Mouse (Mus musculus) heart, embryonic 15.5 days (tissue): ENCODE measurements at regions not wholly inside any gene's neighbourhood (a gene's known extent, or its start where the extent isn't known, plus 50 kb on each side); places are given as distances from the start of the nearest gene placed in this dataset.

ENCODE experiments used
- ATAC-seq: fragments of 200-750 bp; cut with Nextera tagmentation; replicated peaks from 2 replicates; pipeline ENCODE4 v1.8.0; 2017; ENCODE audit warnings: low read depth, moderate TSS enrichment; ENCODE audit not compliant: insufficient number of reproducible peaks, insufficient read depth, low FRiP score
- H3K27ac ChIP-seq: fragments of 300-500 bp; sonication (generic); 2 replicates; pipeline ENCODE4 v1.5.1; 2015; ENCODE audit warnings: mild to moderate bottlenecking, inconsistent platforms
- H3K27me3 ChIP-seq: fragments of 300-500 bp; sonication (generic); 2 replicates; pipeline ENCODE4 v1.6.1; 2015; ENCODE audit warnings: inconsistent platforms
- H3K36me3 ChIP-seq: fragments of 300-500 bp; sonication (generic); 2 replicates; pipeline ENCODE4 v1.6.1; 2015; ENCODE audit warnings: mild to moderate bottlenecking, inconsistent platforms
- H3K4me1 ChIP-seq: fragments of 300-500 bp; sonication (generic); replicated peaks from 2 replicates; pipeline ENCODE4 v1.6.1; 2015; ENCODE audit warnings: inconsistent platforms
- H3K4me2 ChIP-seq: fragments of 300-500 bp; sonication (generic); 2 replicates; pipeline ENCODE4 v1.6.1; 2015; ENCODE audit warnings: inconsistent platforms, mild to moderate bottlenecking, moderate library complexity
- H3K4me3 ChIP-seq: fragments of 300-500 bp; sonication (generic); 2 replicates; pipeline ENCODE4 v1.5.1; 2015; ENCODE audit warnings: mild to moderate bottlenecking, inconsistent platforms
- H3K9ac ChIP-seq: fragments of 300-500 bp; sonication (generic); 2 replicates; pipeline ENCODE4 v1.6.1; 2015; ENCODE audit warnings: mild to moderate bottlenecking, inconsistent platforms
- H3K9me3 ChIP-seq: fragments of 300-500 bp; sonication (generic); replicated peaks from 2 replicates; pipeline ENCODE4 v1.6.1; 2016; ENCODE audit warnings: inconsistent platforms
- WGBS: fragments of 180-500 bp; shearing (Covaris S2); methylation state at CpG from one replicate; pipeline ENCODE4 v1.1.7; 2015; ENCODE audit warnings: mixed read lengths; 5-methylcytosine and 5-hydroxymethylcytosine counted together

GRCm38 (mm10) chr12:32653096-32653495 lies 166.2 kb upstream of the Nampt start:
- no peak for ATAC-seq

GRCm38 (mm10) chr12:32656194-32656593 lies 163.2 kb upstream of the Nampt start:
- WGBS: 29% methylated on average over 2 of the region's 2 CpGs
- ATAC-seq: no peak
- H3K4me2 ChIP-seq: no peak overlapping the region
- no peaks in the 10 kb centered on the region for H3K27me3 ChIP-seq
- H3K36me3 ChIP-seq: no peaks in the 10 kb centered on the region
- no peak overlapping the region for H3K9ac ChIP-seq
- no peaks in the 10 kb centered on the region for H3K4me1 ChIP-seq
- H3K9me3 ChIP-seq: no peaks in the 10 kb centered on the region
- no peak overlapping the region for H3K4me3 ChIP-seq
- H3K27ac ChIP-seq: no peak overlapping the region

More at GRCm38 (mm10) chr12:32653096-32653495, 166.2 kb upstream of the Nampt start:
- WGBS: 93% methylated on average over 1 of the region's 1 CpGs
- no peaks in the 10 kb centered on the region for H3K4me1 ChIP-seq
- H3K27ac ChIP-seq: no peak overlapping the region
- H3K4me3 ChIP-seq: no peak overlapping the region
- H3K9me3 ChIP-seq: no peaks in the 10 kb centered on the region
- H3K9ac ChIP-seq: no peak overlapping the region
- no peaks in the 10 kb centered on the region for H3K27me3 ChIP-seq
- no peak overlapping the region for H3K4me2 ChIP-seq
- no peaks in the 10 kb centered on the region for H3K36me3 ChIP-seq

- no peak overlapping the region for H3K9ac ChIP-seq
- H3K4me3 ChIP-seq: no peak overlapping the region
- no peak overlapping the region for H3K27ac ChIP-seq
- 0 out of 2 replicates have a peak, but pooled peaks cover 4% of the 10 kb centered on the region for H3K4me1 ChIP-seq
- WGBS: 71% methylated on average over 8 of the region's 8 CpGs
- no peak overlapping the region for H3K4me2 ChIP-seq
- no peak for ATAC-seq
- H3K9me3 ChIP-seq: no peaks in the 10 kb centered on the region
- no peaks in the 10 kb centered on the region for H3K27me3 ChIP-seq
- no peaks in the 10 kb centered on the region for H3K36me3 ChIP-seq
Observed at GRCm38 (mm10) chr12:32661782-32662413, 157.4 kb upstream of the Nampt start.

GRCm38 (mm10) chr12:32666040-32666439 lies 153.3 kb upstream of the Nampt start:
- Histone ChIP-seq H3K27me3 (no peaks in the 10 kb centered on the region), H3K9ac (no peak overlapping the region), H3K36me3 (no peaks in the 10 kb centered on the region), H3K4me3 (no peak overlapping the region), H3K9me3 (no peaks in the 10 kb centered on the region), H3K4me2 (no peak overlapping the region), H3K4me1 (0 out of 2 replicates have a peak, but pooled peaks cover 4% of the 10 kb centered on the region), H3K27ac (no peak overlapping the region)
- WGBS: 73% methylated on average over 1 of the region's 1 CpGs
- ATAC-seq: no peak

- no peaks in the 10 kb centered on the region for H3K4me1 ChIP-seq
- 60% methylated on average over 1 of the region's 1 CpGs for WGBS
- H3K27me3 ChIP-seq: no peaks in the 10 kb centered on the region
- no peak overlapping the region for H3K9ac ChIP-seq
- no peak overlapping the region for H3K4me2 ChIP-seq
- H3K4me3 ChIP-seq: no peak overlapping the region
- no peaks in the 10 kb centered on the region for H3K36me3 ChIP-seq
- no peaks in the 10 kb centered on the region for H3K9me3 ChIP-seq
- H3K27ac ChIP-seq: no peak overlapping the region
- ATAC-seq: no peak
Observed at GRCm38 (mm10) chr12:32677908-32678307, 141.4 kb upstream of the Nampt start.

GRCm38 (mm10) chr12:32678756-32679155 lies 140.6 kb upstream of the Nampt start:
- no peaks in the 10 kb centered on the region for H3K27me3 ChIP-seq
- no peak overlapping the region for H3K9ac ChIP-seq
- no peak overlapping the region for H3K27ac ChIP-seq
- H3K4me2 ChIP-seq: no peak overlapping the region
- WGBS: 14% methylated on average over 1 of the region's 1 CpGs
- ATAC-seq: no peak
- H3K4me3 ChIP-seq: no peak overlapping the region
- no peaks in the 10 kb centered on the region for H3K36me3 ChIP-seq
- H3K9me3 ChIP-seq: no peaks in the 10 kb centered on the region
- no peaks in the 10 kb centered on the region for H3K4me1 ChIP-seq

GRCm38 (mm10) chr12:32681910-32682309 lies 137.4 kb upstream of the Nampt start:
- Histone ChIP-seq H3K4me2 (no peak overlapping the region), H3K36me3 (no peaks in the 10 kb centered on the region), H3K4me3 (no peak overlapping the region), H3K27ac (no peak overlapping the region), H3K4me1 (no peaks in the 10 kb centered on the region), H3K9ac (no peak overlapping the region), H3K27me3 (no peaks in the 10 kb centered on the region), H3K9me3 (no peaks in the 10 kb centered on the region)
- no peak for ATAC-seq
- WGBS: 84% methylated on average over 3 of the region's 3 CpGs

- no peak for ATAC-seq
- 88% methylated on average over 2 of the region's 2 CpGs for WGBS
Observed at GRCm38 (mm10) chr12:32683375-32683774, 136.0 kb upstream of the Nampt start.

GRCm38 (mm10) chr12:32685788-32686385 lies 133.5 kb upstream of the Nampt start:
- Histone ChIP-seq H3K9ac (no peak overlapping the region), H3K9me3 (no peaks in the 10 kb centered on the region), H3K36me3 (no peaks in the 10 kb centered on the region), H3K27me3 (no peaks in the 10 kb centered on the region), H3K4me3 (no peak overlapping the region), H3K27ac (no peak overlapping the region), H3K4me2 (no peak overlapping the region), H3K4me1 (no peaks in the 10 kb centered on the region)
- ATAC-seq: no peak
- WGBS: 82% methylated on average over 7 of the region's 7 CpGs

More at GRCm38 (mm10) chr12:32683375-32683774, 136.0 kb upstream of the Nampt start:
- no peaks in the 10 kb centered on the region for H3K4me1 ChIP-seq
- H3K36me3 ChIP-seq: no peaks in the 10 kb centered on the region
- H3K4me2 ChIP-seq: no peak overlapping the region
- H3K27ac ChIP-seq: no peak overlapping the region
- no peak overlapping the region for H3K4me3 ChIP-seq
- no peaks in the 10 kb centered on the region for H3K27me3 ChIP-seq
- H3K9ac ChIP-seq: no peak overlapping the region
- no peaks in the 10 kb centered on the region for H3K9me3 ChIP-seq

GRCm38 (mm10) chr12:32689361-32689760 lies 130.0 kb upstream of the Nampt start:
- Histone ChIP-seq H3K9ac (no peak overlapping the region), H3K4me3 (no peak overlapping the region), H3K9me3 (no peaks in the 10 kb centered on the region), H3K27me3 (no peaks in the 10 kb centered on the region), H3K36me3 (no peaks in the 10 kb centered on the region), H3K4me1 (no peaks in the 10 kb centered on the region; the same call in 1 of the 2 replicates), H3K4me2 (no peak overlapping the region), H3K27ac (no peak overlapping the region)
- ATAC-seq: no peak
- 70% methylated on average over 4 of the region's 4 CpGs for WGBS

GRCm38 (mm10) chr12:32690096-32690495 lies 129.2 kb upstream of the Nampt start:
- WGBS: 87% methylated on average over 2 of the region's 2 CpGs
- H3K36me3 ChIP-seq: no peaks in the 10 kb centered on the region
- no peak overlapping the region for H3K4me2 ChIP-seq
- H3K4me3 ChIP-seq: no peak overlapping the region
- no peaks in the 10 kb centered on the region; the same call in 1 of the 2 replicates for H3K4me1 ChIP-seq
- H3K27me3 ChIP-seq: no peaks in the 10 kb centered on the region
- H3K9me3 ChIP-seq: no peaks in the 10 kb centered on the region
- no peak for ATAC-seq
- no peak overlapping the region for H3K27ac ChIP-seq
- H3K9ac ChIP-seq: no peak overlapping the region
